Mouse (Mus musculus) regulatory T cell (primary cell): ENCODE measurements at regions not wholly inside any gene's neighbourhood (a gene's known extent, or its start where the extent isn't known, plus 50 kb on each side); places are given as distances from the start of the nearest gene placed in this dataset.

Experiments used
- in situ Hi-C: fragments of 300-600 bp; cut with MboI, MseI; formaldehyde crosslinking; loops from one replicate; pipeline ENCODE4 v1.15.1; 2025; ENCODE audit warnings: high pct_unique_total_duplicates

GRCm38 (mm10) chr10:84172828-84173321 is 267.5 kb downstream of the Nuak1 start:
- in situ Hi-C loops = no loop called here

GRCm38 (mm10) chr10:84183239-84183638 is 257.2 kb downstream of the Nuak1 start:
- in situ Hi-C loops = loop anchor here (10.0 kb wide), 1 partner anchor 1392 kb away; no protein-coding TSS in a partner anchor

- in situ Hi-C loops = loop anchor here (10.0 kb wide), 1 partner anchor 1388 kb away; no protein-coding TSS in a partner anchor
These were observed 253.9 kb downstream of the Nuak1 start for GRCm38 (mm10) chr10:84186466-84186865.

- in situ Hi-C loops = no loop called here
These were observed 241.4 kb downstream of the Nuak1 start for GRCm38 (mm10) chr10:84199035-84199434.

- in situ Hi-C loops = no loop called here
These were observed 238.6 kb downstream of the Nuak1 start for GRCm38 (mm10) chr10:84201785-84202184.

- in situ Hi-C loops = loop anchor here (5.0 kb wide), 1 partner anchor 65 kb away; no protein-coding TSS in a partner anchor
These were observed 228.2 kb downstream of the Nuak1 start for GRCm38 (mm10) chr10:84212096-84212785.

GRCm38 (mm10) chr10:84214812-84215211 is 225.6 kb downstream of the Nuak1 start:
- in situ Hi-C loops = loop anchor here (5.0 kb wide), 1 partner anchor 68 kb away; no protein-coding TSS in a partner anchor

- in situ Hi-C loops = no loop called here
These were observed 211.0 kb downstream of the Nuak1 start for GRCm38 (mm10) chr10:84229224-84229921.

GRCm38 (mm10) chr10:84230011-84230781 is 210.2 kb downstream of the Nuak1 start:
- in situ Hi-C loops = no loop called here

GRCm38 (mm10) chr10:84235006-84235405 is 205.4 kb downstream of the Nuak1 start:
- in situ Hi-C loops = no loop called here

GRCm38 (mm10) chr10:84236236-84236635 is 204.2 kb downstream of the Nuak1 start:
- in situ Hi-C loops = no loop called here

- in situ Hi-C loops = no loop called here
These were observed 202.0 kb downstream of the Nuak1 start for GRCm38 (mm10) chr10:84238279-84238963.

- in situ Hi-C loops = no loop called here
These were observed 197.1 kb downstream of the Nuak1 start for GRCm38 (mm10) chr10:84243283-84243682.

- in situ Hi-C loops = no loop called here
These were observed 191.1 kb downstream of the Nuak1 start for GRCm38 (mm10) chr10:84249346-84249745.

GRCm38 (mm10) chr10:84260931-84261650 is 179.3 kb downstream of the Nuak1 start:
- in situ Hi-C loops = no loop called here

- in situ Hi-C loops = no loop called here
These were observed 177.5 kb downstream of the Nuak1 start for GRCm38 (mm10) chr10:84262943-84263342.

- in situ Hi-C loops = no loop called here
These were observed 154.4 kb downstream of the Nuak1 start for GRCm38 (mm10) chr10:84285832-84286506.

- in situ Hi-C loops = no loop called here
These were observed 146.0 kb downstream of the Nuak1 start for GRCm38 (mm10) chr10:84294422-84294821.

GRCm38 (mm10) chr10:84296168-84296567 is 144.2 kb downstream of the Nuak1 start:
- in situ Hi-C loops = no loop called here

GRCm38 (mm10) chr10:84301561-84301960 is 138.8 kb downstream of the Nuak1 start:
- in situ Hi-C loops = loop anchor here (10.0 kb wide), 1 partner anchor 1527 kb away; no protein-coding TSS in a partner anchor
